Mouse (Mus musculus): ENCODE measurements at regions not wholly inside any gene's neighbourhood (a gene's known extent, or its start where the extent isn't known, plus 50 kb on each side); places are given as distances from the start of the nearest gene placed in this dataset.

GRCm38 (mm10) chr10:98660747-98661146 lies 253.5 kb upstream of the Atp2b1 start:
- no peak overlapping the region for H3ac ChIP-seq (ENCODE audit: control insufficient read depth, insufficient read length, low read depth)
- H3K27me3 ChIP-seq (ENCODE audit: control insufficient read depth, insufficient read depth, insufficient read length), result no peaks in the 10 kb centered on the region
- no peaks in the 10 kb centered on the region for H3K36me3 ChIP-seq (ENCODE audit: control insufficient read depth, insufficient read depth)
- H3K4me3 ChIP-seq (ENCODE audit: insufficient read depth, poor library complexity, severe bottlenecking), result no peak overlapping the region
- TF ChIP-seq MYOG (IDR thresholded peaks at IDR 0.05; ENCODE audit: control insufficient read depth, extremely low read depth, insufficient read length), result no peak
- TF ChIP-seq MYOD1 (IDR thresholded peaks at IDR 0.05; ENCODE audit: control insufficient read depth, insufficient read length, low read depth), result no peak
- TF ChIP-seq FOSL1 (IDR thresholded peaks at IDR 0.05; ENCODE audit: insufficient read depth, low read length, poor library complexity, severe bottlenecking), result no peak
- no peak for TF ChIP-seq USF1 (IDR thresholded peaks at IDR 0.05; ENCODE audit: low read depth)
- TF ChIP-seq CEBPB (IDR thresholded peaks at IDR 0.05; ENCODE audit: low read depth), result no peak
- TF ChIP-seq CTCF (IDR thresholded peaks at IDR 0.05; ENCODE audit: control insufficient read depth, insufficient read depth, insufficient read length), result no peak
- no peak for TF ChIP-seq MAX (IDR thresholded peaks at IDR 0.05)
- no peaks in the 10 kb centered on the region for H3K79me2 ChIP-seq (ENCODE audit: control insufficient read depth, insufficient read depth)
- H3K79me3 ChIP-seq (ENCODE audit: low read depth), result no peaks in the 10 kb centered on the region

DNA sequence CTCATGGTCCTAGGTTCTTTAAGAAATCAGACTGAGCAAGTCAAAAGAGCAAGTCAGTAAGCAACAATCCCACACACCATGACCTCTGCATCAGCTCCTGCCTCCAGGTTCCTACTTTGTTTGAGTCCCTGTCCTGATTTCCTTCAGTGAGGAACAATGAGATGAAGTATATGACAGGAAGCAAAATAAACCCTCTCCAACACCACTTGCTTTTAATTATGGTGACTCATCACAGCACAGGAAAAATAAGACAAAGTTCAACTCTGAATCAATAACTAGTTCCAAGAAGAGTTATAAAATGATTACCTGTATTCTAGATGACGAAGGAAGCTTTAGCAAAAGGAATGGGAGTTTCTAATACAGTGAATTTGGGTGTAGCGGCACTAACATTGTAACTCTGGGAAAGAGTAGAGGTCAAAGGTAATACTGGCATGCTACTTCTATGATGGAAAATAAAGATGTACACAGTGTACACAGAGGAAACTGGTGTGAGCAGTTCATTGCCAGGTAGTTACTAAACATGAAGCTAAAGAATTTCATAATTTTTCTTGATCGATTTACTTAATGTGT lies 248.2 kb upstream of the Atp2b1 start:
- TF ChIP-seq CEBPB (IDR thresholded peaks at IDR 0.05; ENCODE audit: low read depth) (no peak), MYOG (IDR thresholded peaks at IDR 0.05; ENCODE audit: control insufficient read depth, extremely low read depth, insufficient read length) (no peak), USF1 (IDR thresholded peaks at IDR 0.05; ENCODE audit: low read depth) (no peak), FOSL1 (IDR thresholded peaks at IDR 0.05; ENCODE audit: insufficient read depth, low read length, poor library complexity, severe bottlenecking) (no peak), MAX (IDR thresholded peaks at IDR 0.05) (no peak), MYOD1 (IDR thresholded peaks at IDR 0.05; ENCODE audit: control insufficient read depth, insufficient read length, low read depth) (no peak), CTCF (IDR thresholded peaks at IDR 0.05; ENCODE audit: control insufficient read depth, insufficient read depth, insufficient read length) (no peak)
- Histone ChIP-seq H3ac (ENCODE audit: control insufficient read depth, insufficient read length, low read depth) (no peak overlapping the region), H3K79me2 (ENCODE audit: control insufficient read depth, insufficient read depth) (no peaks in the 10 kb centered on the region), H3K79me3 (ENCODE audit: low read depth) (no peaks in the 10 kb centered on the region), H3K27me3 (ENCODE audit: control insufficient read depth, insufficient read depth, insufficient read length) (no peaks in the 10 kb centered on the region), H3K36me3 (ENCODE audit: control insufficient read depth, insufficient read depth) (no peaks in the 10 kb centered on the region), H3K4me3 (ENCODE audit: insufficient read depth, poor library complexity, severe bottlenecking) (no peak overlapping the region)

GRCm38 (mm10) chr10:98667728-98668127 lies 246.5 kb upstream of the Atp2b1 start:
- no peaks in the 10 kb centered on the region for H3K36me3 ChIP-seq (ENCODE audit: control insufficient read depth, insufficient read depth)
- TF ChIP-seq MYOG (IDR thresholded peaks at IDR 0.05; ENCODE audit: control insufficient read depth, extremely low read depth, insufficient read length) (no peak), CEBPB (IDR thresholded peaks at IDR 0.05; ENCODE audit: low read depth) (no peak), MYOD1 (IDR thresholded peaks at IDR 0.05; ENCODE audit: control insufficient read depth, insufficient read length, low read depth) (peak; percentile 31), FOSL1 (IDR thresholded peaks at IDR 0.05; ENCODE audit: insufficient read depth, low read length, poor library complexity, severe bottlenecking) (peak; percentile 98), MAX (IDR thresholded peaks at IDR 0.05) (no peak), CTCF (IDR thresholded peaks at IDR 0.05; ENCODE audit: control insufficient read depth, insufficient read depth, insufficient read length) (no peak), USF1 (IDR thresholded peaks at IDR 0.05; ENCODE audit: low read depth) (peak; percentile 89)
- H3K79me2 ChIP-seq (ENCODE audit: control insufficient read depth, insufficient read depth), result no peaks in the 10 kb centered on the region
- no peak overlapping the region for H3ac ChIP-seq (ENCODE audit: control insufficient read depth, insufficient read length, low read depth)
- H3K79me3 ChIP-seq (ENCODE audit: low read depth), result no peaks in the 10 kb centered on the region
- H3K27me3 ChIP-seq (ENCODE audit: control insufficient read depth, insufficient read depth, insufficient read length), result no peaks in the 10 kb centered on the region
- no peak overlapping the region for H3K4me3 ChIP-seq (ENCODE audit: insufficient read depth, poor library complexity, severe bottlenecking)

- no peak overlapping the region for H3K4me3 ChIP-seq (ENCODE audit: insufficient read depth, poor library complexity, severe bottlenecking)
- TF ChIP-seq USF1 (IDR thresholded peaks at IDR 0.05; ENCODE audit: low read depth) (no peak), CEBPB (IDR thresholded peaks at IDR 0.05; ENCODE audit: low read depth) (no peak), MYOG (IDR thresholded peaks at IDR 0.05; ENCODE audit: control insufficient read depth, extremely low read depth, insufficient read length) (no peak), MAX (IDR thresholded peaks at IDR 0.05) (no peak), CTCF (IDR thresholded peaks at IDR 0.05; ENCODE audit: control insufficient read depth, insufficient read depth, insufficient read length) (no peak), MYOD1 (IDR thresholded peaks at IDR 0.05; ENCODE audit: control insufficient read depth, insufficient read length, low read depth) (no peak), FOSL1 (IDR thresholded peaks at IDR 0.05; ENCODE audit: insufficient read depth, low read length, poor library complexity, severe bottlenecking) (no peak)
- no peaks in the 10 kb centered on the region for H3K27me3 ChIP-seq (ENCODE audit: control insufficient read depth, insufficient read depth, insufficient read length)
- H3K79me3 ChIP-seq (ENCODE audit: low read depth), result no peaks in the 10 kb centered on the region
- H3ac ChIP-seq (ENCODE audit: control insufficient read depth, insufficient read length, low read depth), result no peak overlapping the region
- no peaks in the 10 kb centered on the region for H3K36me3 ChIP-seq (ENCODE audit: control insufficient read depth, insufficient read depth)
- H3K79me2 ChIP-seq (ENCODE audit: control insufficient read depth, insufficient read depth), result no peaks in the 10 kb centered on the region
Measured at GRCm38 (mm10) chr10:98674131-98674530, 240.1 kb upstream of the Atp2b1 start.

GRCm38 (mm10) chr10:98676907-98677306 lies 237.3 kb upstream of the Atp2b1 start:
- TF ChIP-seq MYOD1 (IDR thresholded peaks at IDR 0.05; ENCODE audit: control insufficient read depth, insufficient read length, low read depth) (no peak), CEBPB (IDR thresholded peaks at IDR 0.05; ENCODE audit: low read depth) (no peak), FOSL1 (IDR thresholded peaks at IDR 0.05; ENCODE audit: insufficient read depth, low read length, poor library complexity, severe bottlenecking) (no peak), MYOG (IDR thresholded peaks at IDR 0.05; ENCODE audit: control insufficient read depth, extremely low read depth, insufficient read length) (no peak), USF1 (IDR thresholded peaks at IDR 0.05; ENCODE audit: low read depth) (no peak), MAX (IDR thresholded peaks at IDR 0.05) (no peak), CTCF (IDR thresholded peaks at IDR 0.05; ENCODE audit: control insufficient read depth, insufficient read depth, insufficient read length) (no peak)
- Histone ChIP-seq H3K27me3 (ENCODE audit: control insufficient read depth, insufficient read depth, insufficient read length) (no peaks in the 10 kb centered on the region), H3K79me3 (ENCODE audit: low read depth) (no peaks in the 10 kb centered on the region), H3ac (ENCODE audit: control insufficient read depth, insufficient read length, low read depth) (no peak overlapping the region), H3K36me3 (ENCODE audit: control insufficient read depth, insufficient read depth) (no peaks in the 10 kb centered on the region), H3K4me3 (ENCODE audit: insufficient read depth, poor library complexity, severe bottlenecking) (no peak overlapping the region), H3K79me2 (ENCODE audit: control insufficient read depth, insufficient read depth) (no peaks in the 10 kb centered on the region)

Measured in C2C12 (cell line).